Mouse (Mus musculus): ENCODE data around the gene Dapk2.

DNA sequence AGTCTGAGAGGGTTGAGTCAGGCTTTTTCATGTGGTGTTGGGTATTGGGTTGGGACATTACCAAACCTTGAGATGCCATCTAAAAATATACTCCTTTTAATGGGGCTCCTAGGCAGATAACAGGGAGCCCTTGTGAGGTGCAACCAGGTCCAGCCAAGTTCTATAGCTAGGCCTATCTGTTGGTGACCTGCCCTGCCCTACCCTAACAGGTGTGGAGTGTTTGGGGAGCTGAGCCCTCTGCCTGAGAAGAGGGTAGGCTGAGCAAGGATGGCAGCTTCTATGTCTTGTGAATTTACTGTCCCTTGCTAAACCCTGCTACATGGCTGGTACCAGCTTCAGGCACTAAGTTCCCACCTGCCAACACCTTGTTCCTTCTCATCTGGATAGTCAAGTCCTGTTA is 57.5 kb downstream of the Dapk2 start:
- TF ChIP-seq CTCF (IDR thresholded peaks at IDR 0.05; ENCODE audit: low read depth) (no peak), EP300 (IDR thresholded peaks at IDR 0.05; ENCODE audit: low read depth) (no peak)

Data from liver, embryonic 14.5 days (tissue).